Mouse (Mus musculus) midbrain, embryonic 11.5 days (tissue): ENCODE results near the gene Ulk1. TPM values are rescaled to one million over a fixed set of nuclear protein-coding genes. Genes with fewer than 3 reads are reported as not detected.

Experiments used
- ATAC-seq: fragments of 200-750 bp; cut with Nextera tagmentation; 2 replicates; pipeline ENCODE4 v1.8.0; 2017; ENCODE audit warnings: moderate TSS enrichment, moderate library complexity; ENCODE audit not compliant: low FRiP score
- DNase-seq: peaks from one replicate; pipeline ENCODE4 v3.0.0; 2015; ENCODE audit warnings: low spot score; ENCODE audit errors: missing footprints
- H3K27ac ChIP-seq: fragments of 300-500 bp; sonication (generic); 2 replicates; pipeline ENCODE4 v1.5.1; 2014; ENCODE audit warnings: low read depth, low read length
- H3K27me3 ChIP-seq: fragments of 300-500 bp; sonication (generic); 2 replicates; pipeline ENCODE4 v1.6.1; 2014; ENCODE audit warnings: mild to moderate bottlenecking, low read length, moderate library complexity, mixed read lengths; ENCODE audit not compliant: control insufficient read depth, insufficient read depth
- H3K36me3 ChIP-seq: fragments of 300-500 bp; sonication (generic); 2 replicates; pipeline ENCODE4 v1.6.1; 2014; ENCODE audit warnings: mild to moderate bottlenecking, low read length, moderate library complexity, mixed read lengths; ENCODE audit not compliant: control insufficient read depth, insufficient read depth
- H3K4me1 ChIP-seq: fragments of 300-500 bp; sonication (generic); 2 replicates; pipeline ENCODE4 v1.6.1; 2014; ENCODE audit warnings: low read length; ENCODE audit not compliant: control insufficient read depth, insufficient read depth
- H3K4me2 ChIP-seq: fragments of 300-500 bp; sonication (generic); 2 replicates; pipeline ENCODE4 v1.6.1; 2014; ENCODE audit warnings: mild to moderate bottlenecking, moderate library complexity
- H3K4me3 ChIP-seq: fragments of 300-500 bp; sonication (generic); 2 replicates; pipeline ENCODE4 v1.5.1; 2014; ENCODE audit warnings: low read depth, low read length
- H3K9ac ChIP-seq: fragments of 300-500 bp; sonication (generic); 2 replicates; pipeline ENCODE4 v1.6.1; 2014; ENCODE audit warnings: low read length
- H3K9me3 ChIP-seq: fragments of 300-500 bp; sonication (generic); 2 replicates; pipeline ENCODE4 v1.6.1; 2016; ENCODE audit warnings: low read length; ENCODE audit not compliant: control insufficient read depth
- WGBS: fragments of 180-500 bp; shearing (Covaris S2); extraction: QIAGEN DNeasy Blood & Tissue Kit; methylation state at CpG from one replicate; pipeline ENCODE4 v1.1.7; 2014; 5-methylcytosine and 5-hydroxymethylcytosine counted together
- polyA plus RNA-seq: library from polyadenylated mRNA; unstranded; fragments of >200 nt; fragmentation: Nextera tagmentation; extraction: Ambion mirVana; gene quantifications from 2 replicates; pipeline ENCODE4 v1.2.1, GENCODE M21; 2014

Ulk1 gene
- 28.1 and 36.1 TPM in 2 replicates for polyA plus RNA-seq

- WGBS = under 1% methylated on average over 64 of the region's 80 CpGs
Observed at GRCm38 (mm10) chr5:110809667-110810325, at the start of gene Ulk1. Gene Ulk1 (minus strand): TSS chr5:110810097.

GRCm38 (mm10) chr5:110859013-110859650 lies 49.2 kb upstream of the Ulk1 start:
- Histone ChIP-seq H3K4me3 (no peak overlapping the region), H3K4me2 (no peak overlapping the region), H3K4me1 (no peaks in the 10 kb centered on the region), H3K36me3 (peaks cover 4% of the 10 kb centered on the region; the same call in 1 of the 2 replicates), H3K27me3 (no peaks in the 10 kb centered on the region), H3K27ac (no peak overlapping the region; the same call in 1 of the 2 replicates), H3K9me3 (no peaks in the 10 kb centered on the region), H3K9ac (no peak overlapping the region)
- no peak for DNase-seq
- WGBS = 58% methylated on average over 13 of the region's 13 CpGs
- no peak for ATAC-seq

More at GRCm38 (mm10) chr5:110809667-110810325, at the start of gene Ulk1:
- Histone ChIP-seq H3K9ac (peak within 1 kb of the TSS; percentile 96), H3K36me3 (0 out of 2 replicates have a peak, but pooled peaks cover 8% of the 10 kb centered on the region), H3K4me3 (peak within 1 kb of the TSS; percentile 94), H3K27ac (peak within 1 kb of the TSS; percentile 69), H3K4me1 (peaks cover 23% of the 10 kb centered on the region), H3K4me2 (peak within 1 kb of the TSS; percentile 99), H3K27me3 (no peaks in the 10 kb centered on the region), H3K9me3 (no peaks in the 10 kb centered on the region)
- DNase-seq (peak; percentile 100), ATAC-seq (peak; percentile 96)

GRCm38 (mm10) chr5:110857091-110857490 lies 47.2 kb upstream of the Ulk1 start:
- Histone ChIP-seq H3K27ac (no peak overlapping the region), H3K9ac (no peak overlapping the region), H3K9me3 (no peaks in the 10 kb centered on the region), H3K36me3 (peaks cover 3% of the 10 kb centered on the region), H3K4me1 (no peaks in the 10 kb centered on the region), H3K4me3 (no peak overlapping the region), H3K4me2 (no peak overlapping the region), H3K27me3 (no peaks in the 10 kb centered on the region)
- WGBS = 84% methylated on average over 5 of the region's 5 CpGs
- DNase-seq = no peak
- no peak for ATAC-seq

- H3K9ac ChIP-seq = no peak overlapping the region
- no peak overlapping the region for H3K4me3 ChIP-seq
- ATAC-seq = no peak
- DNase-seq = peak; percentile 57
- no peak overlapping the region for H3K27ac ChIP-seq
- no peaks in the 10 kb centered on the region for H3K27me3 ChIP-seq
- H3K4me1 ChIP-seq = no peaks in the 10 kb centered on the region
- WGBS = 86% methylated on average over 1 of the region's 1 CpGs
- no peak overlapping the region for H3K4me2 ChIP-seq
- peaks cover 3% of the 10 kb centered on the region for H3K36me3 ChIP-seq
- H3K9me3 ChIP-seq = no peaks in the 10 kb centered on the region
Observed at GRCm38 (mm10) chr5:110852990-110853389, 43.1 kb upstream of the Ulk1 start.

GRCm38 (mm10) chr5:110841046-110841862 lies 31.4 kb upstream of the Ulk1 start:
- no peak overlapping the region for H3K4me3 ChIP-seq
- 92% methylated on average over 14 of the region's 14 CpGs for WGBS
- no peaks in the 10 kb centered on the region; the same call in 1 of the 2 replicates for H3K36me3 ChIP-seq
- no peak for ATAC-seq
- no peaks in the 10 kb centered on the region for H3K9me3 ChIP-seq
- no peaks in the 10 kb centered on the region for H3K27me3 ChIP-seq
- no peaks in the 10 kb centered on the region for H3K4me1 ChIP-seq
- H3K27ac ChIP-seq = no peak overlapping the region
- H3K4me2 ChIP-seq = no peak overlapping the region; the same call in 1 of the 2 replicates
- H3K9ac ChIP-seq = no peak overlapping the region
- no peak for DNase-seq

- Histone ChIP-seq H3K36me3 (no peaks in the 10 kb centered on the region; the same call in 1 of the 2 replicates), H3K27me3 (no peaks in the 10 kb centered on the region), H3K4me3 (peak overlapping the region; percentile 45), H3K9ac (peak overlapping the region; percentile 73), H3K9me3 (no peaks in the 10 kb centered on the region), H3K4me1 (no peaks in the 10 kb centered on the region), H3K4me2 (peak overlapping the region; percentile 72), H3K27ac (peak overlapping the region; percentile 61; the same call in 1 of the 2 replicates)
- DNase-seq = peak; percentile 91
- ATAC-seq = no peak
- 5% methylated on average over 4 of the region's 4 CpGs for WGBS
Observed at GRCm38 (mm10) chr5:110840465-110840864, 30.6 kb upstream of the Ulk1 start.

GRCm38 (mm10) chr5:110839678-110840365 lies 29.9 kb upstream of the Ulk1 start, which contains the start of the genes Hscb and Chek2:
Gene Hscb (minus strand): TSS chr5:110839777.
Gene Chek2 (plus strand): TSS chr5:110839979.
- H3K27me3 ChIP-seq = no peaks in the 10 kb centered on the region
- under 1% methylated on average over 41 of the region's 41 CpGs for WGBS
- peak; percentile 99 for DNase-seq
- H3K9ac ChIP-seq = peak within 1 kb of the TSS; percentile 73
- H3K9me3 ChIP-seq = no peaks in the 10 kb centered on the region
- peak within 1 kb of the TSS; percentile 81 for H3K4me2 ChIP-seq
- no peaks in the 10 kb centered on the region for H3K4me1 ChIP-seq
- H3K4me3 ChIP-seq = peak within 1 kb of the TSS; percentile 45
- H3K27ac ChIP-seq = peak within 1 kb of the TSS; percentile 61
- peak; percentile 99 for ATAC-seq
- no peaks in the 10 kb centered on the region; the same call in 1 of the 2 replicates for H3K36me3 ChIP-seq

- ATAC-seq = no peak; the same call in 1 of the 2 replicates
- H3K27me3 ChIP-seq = no peaks in the 10 kb centered on the region
- no peaks in the 10 kb centered on the region for H3K4me1 ChIP-seq
- WGBS = 7% methylated on average over 28 of the region's 28 CpGs
- H3K4me2 ChIP-seq = peak overlapping the region; percentile 81
- H3K27ac ChIP-seq = no peak overlapping the region
- H3K36me3 ChIP-seq = no peaks in the 10 kb centered on the region; the same call in 1 of the 2 replicates
- H3K9me3 ChIP-seq = no peaks in the 10 kb centered on the region
- DNase-seq = peak; percentile 85
- peak overlapping the region; percentile 62 for H3K9ac ChIP-seq
- H3K4me3 ChIP-seq = peak overlapping the region; percentile 45
Observed at GRCm38 (mm10) chr5:110839038-110839677, 29.3 kb upstream of the Ulk1 start.
